Mouse (Mus musculus) liver, embryonic 11.5 days (tissue): Measurements from ENCODE around the gene Uqcrfs1. TPM values are rescaled to one million over a fixed set of nuclear protein-coding genes. Genes with fewer than 3 reads are reported as not detected.
A peak's percentile ranks its signal among the peaks of the same experiment; 100 is the strongest.

Experiments
- ATAC-seq: fragments of 200-750 bp; cut with Nextera tagmentation; replicated peaks from 2 replicates; pipeline ENCODE4 v1.8.0; 2017; ENCODE audit warnings: moderate number of reproducible peaks, mild to moderate bottlenecking, moderate TSS enrichment, moderate library complexity; ENCODE audit not compliant: low FRiP score
- DNase-seq: peaks from one replicate; pipeline ENCODE4 v3.0.0-alpha.2; 2017; ENCODE audit warnings: low spot score
- H3K27ac ChIP-seq: fragments of 300-500 bp; sonication (generic); 2 replicates; pipeline ENCODE4 v1.5.1; 2014; ENCODE audit warnings: mild to moderate bottlenecking, low read depth, low read length, control low read depth
- H3K27me3 ChIP-seq: fragments of 300-500 bp; sonication (generic); replicated peaks from 2 replicates; pipeline ENCODE4 v1.6.1; 2014; ENCODE audit warnings: low read length, mixed read lengths; ENCODE audit not compliant: control insufficient read depth, insufficient read depth
- H3K36me3 ChIP-seq: fragments of 300-500 bp; sonication (generic); 2 replicates; pipeline ENCODE4 v1.6.1; 2014; ENCODE audit warnings: mild to moderate bottlenecking, low read length, moderate library complexity, mixed read lengths; ENCODE audit not compliant: control insufficient read depth, insufficient read depth
- H3K4me1 ChIP-seq: fragments of 300-500 bp; sonication (generic); replicated peaks from 2 replicates; pipeline ENCODE4 v1.6.1; 2014; ENCODE audit warnings: low read length, mixed read lengths; ENCODE audit not compliant: control insufficient read depth, insufficient read depth
- H3K4me2 ChIP-seq: fragments of 300-500 bp; sonication (generic); 2 replicates; pipeline ENCODE4 v1.6.1; 2014; ENCODE audit warnings: mild to moderate bottlenecking, control low read depth, moderate library complexity
- H3K4me3 ChIP-seq: fragments of 300-500 bp; sonication (generic); 2 replicates; pipeline ENCODE4 v1.5.1; 2014; ENCODE audit warnings: low read depth, low read length, control low read depth
- H3K9ac ChIP-seq: fragments of 300-500 bp; sonication (generic); 2 replicates; pipeline ENCODE4 v1.6.1; 2014; ENCODE audit warnings: low read depth, low read length, control low read depth
- H3K9me3 ChIP-seq: fragments of 300-500 bp; sonication (generic); 2 replicates; pipeline ENCODE4 v1.6.1; 2016; ENCODE audit warnings: low read length, inconsistent platforms, mixed read lengths; ENCODE audit not compliant: control insufficient read depth
- WGBS: fragments of 180-500 bp; shearing (Covaris S2); extraction: QIAGEN DNeasy Blood & Tissue Kit; methylation state at CpG from one replicate; pipeline ENCODE4 v1.1.7; 2014; 5-methylcytosine and 5-hydroxymethylcytosine counted together
- polyA plus RNA-seq: library from polyadenylated mRNA; unstranded; fragments of >200 nt; fragmentation: Nextera tagmentation; extraction: Ambion mirVana; gene quantifications from 2 replicates; pipeline ENCODE4 v1.2.1, GENCODE M21; 2014

Uqcrfs1 gene
- polyA plus RNA-seq, 1 experiment from 2014 or later = 288 TPM

- DNase-seq (no peak), ATAC-seq (no peak)
- Histone ChIP-seq H3K27me3 (no peaks in the 10 kb centered on the region), H3K4me3 (no peak overlapping the region), H3K27ac (no peak overlapping the region), H3K4me2 (no peak overlapping the region), H3K9me3 (no peaks in the 10 kb centered on the region), H3K9ac (no peak overlapping the region), H3K4me1 (no peaks in the 10 kb centered on the region), H3K36me3 (no peaks in the 10 kb centered on the region)
- WGBS = 67% methylated on average over 1 of the region's 1 CpGs
Measured at GRCm38 (mm10) chr13:30560603-30561002, 15.4 kb upstream of the Uqcrfs1 start.

- no peak overlapping the region for H3K4me2 ChIP-seq
- no peak overlapping the region for H3K4me3 ChIP-seq
- no peaks in the 10 kb centered on the region for H3K4me1 ChIP-seq
- no peak for ATAC-seq
- H3K27me3 ChIP-seq = no peaks in the 10 kb centered on the region
- no peak overlapping the region for H3K9ac ChIP-seq
- 84% methylated on average over 5 of the region's 5 CpGs for WGBS
- DNase-seq = no peak
- no peak overlapping the region for H3K27ac ChIP-seq
- no peaks in the 10 kb centered on the region for H3K36me3 ChIP-seq
- no peaks in the 10 kb centered on the region for H3K9me3 ChIP-seq
Measured at GRCm38 (mm10) chr13:30560052-30560451, 14.9 kb upstream of the Uqcrfs1 start.

- ATAC-seq = no peak
- Histone ChIP-seq H3K9me3 (no peaks in the 10 kb centered on the region), H3K4me1 (no peaks in the 10 kb centered on the region), H3K27ac (no peak overlapping the region), H3K4me2 (no peak overlapping the region), H3K27me3 (no peaks in the 10 kb centered on the region), H3K4me3 (no peak overlapping the region), H3K9ac (no peak overlapping the region), H3K36me3 (no peaks in the 10 kb centered on the region)
- 84% methylated on average over 2 of the region's 2 CpGs for WGBS
- no peak for DNase-seq
Measured at GRCm38 (mm10) chr13:30557751-30558150, 12.6 kb upstream of the Uqcrfs1 start.

- no peak for ATAC-seq
- Histone ChIP-seq H3K4me2 (no peak overlapping the region), H3K9ac (no peak overlapping the region), H3K36me3 (no peaks in the 10 kb centered on the region), H3K4me1 (no peaks in the 10 kb centered on the region), H3K27ac (no peak overlapping the region), H3K4me3 (no peak overlapping the region), H3K27me3 (no peaks in the 10 kb centered on the region), H3K9me3 (no peaks in the 10 kb centered on the region)
- WGBS = 37% methylated on average over 5 of the region's 5 CpGs
- DNase-seq = no peak
Measured at GRCm38 (mm10) chr13:30553051-30553587, 8.0 kb upstream of the Uqcrfs1 start.

- H3K9ac ChIP-seq = no peak overlapping the region
- H3K27me3 ChIP-seq = no peaks in the 10 kb centered on the region
- no peak for ATAC-seq
- WGBS = 70% methylated on average over 5 of the region's 5 CpGs
- no peaks in the 10 kb centered on the region for H3K9me3 ChIP-seq
- H3K4me2 ChIP-seq = no peak overlapping the region
- no peak for DNase-seq
- H3K4me3 ChIP-seq = no peak overlapping the region
- no peaks in the 10 kb centered on the region for H3K36me3 ChIP-seq
- H3K27ac ChIP-seq = no peak overlapping the region
- H3K4me1 ChIP-seq = peaks cover 3% of the 10 kb centered on the region; the same call in 1 of the 2 replicates
Measured at GRCm38 (mm10) chr13:30549339-30549738, 4.2 kb upstream of the Uqcrfs1 start.

- 12% methylated on average over 2 of the region's 2 CpGs for WGBS
- peak; percentile 61 for ATAC-seq
Measured at GRCm38 (mm10) chr13:30548835-30549234, 3.7 kb upstream of the Uqcrfs1 start.

GRCm38 (mm10) chr13:30530761-30531160 is 14.4 kb downstream of the Uqcrfs1 start:
- 12% methylated on average over 5 of the region's 5 CpGs for WGBS
- ATAC-seq (no peak), DNase-seq (no peak)
- no peak overlapping the region for H3K27ac ChIP-seq
- H3K4me3 ChIP-seq = no peak overlapping the region
- no peak overlapping the region for H3K9ac ChIP-seq
- H3K36me3 ChIP-seq = no peaks in the 10 kb centered on the region
- H3K27me3 ChIP-seq = no peaks in the 10 kb centered on the region
- H3K4me1 ChIP-seq = no peaks in the 10 kb centered on the region
- H3K4me2 ChIP-seq = no peak overlapping the region
- no peaks in the 10 kb centered on the region for H3K9me3 ChIP-seq

More at GRCm38 (mm10) chr13:30548835-30549234, 3.7 kb upstream of the Uqcrfs1 start:
- Histone ChIP-seq H3K4me1 (peaks cover 7% of the 10 kb centered on the region), H3K27ac (no peak overlapping the region), H3K4me2 (no peak overlapping the region), H3K27me3 (no peaks in the 10 kb centered on the region), H3K36me3 (no peaks in the 10 kb centered on the region), H3K4me3 (no peak overlapping the region), H3K9me3 (no peaks in the 10 kb centered on the region), H3K9ac (no peak overlapping the region)
- peak; percentile 73 for DNase-seq

GRCm38 (mm10) chr13:30524961-30525360 is 20.2 kb downstream of the Uqcrfs1 start:
- 86% methylated on average over 8 of the region's 8 CpGs for WGBS
- Histone ChIP-seq H3K4me3 (no peak overlapping the region), H3K4me2 (no peak overlapping the region), H3K4me1 (no peaks in the 10 kb centered on the region; the same call in 1 of the 2 replicates), H3K9me3 (no peaks in the 10 kb centered on the region), H3K36me3 (no peaks in the 10 kb centered on the region), H3K27me3 (no peaks in the 10 kb centered on the region), H3K27ac (no peak overlapping the region), H3K9ac (no peak overlapping the region)
- ATAC-seq = no peak
- no peak for DNase-seq

- Histone ChIP-seq H3K27ac (no peak overlapping the region), H3K36me3 (no peaks in the 10 kb centered on the region), H3K4me3 (no peak overlapping the region), H3K4me1 (no peaks in the 10 kb centered on the region; the same call in 1 of the 2 replicates), H3K9me3 (no peaks in the 10 kb centered on the region), H3K9ac (no peak overlapping the region), H3K4me2 (no peak overlapping the region), H3K27me3 (no peaks in the 10 kb centered on the region)
- 84% methylated on average over 9 of the region's 9 CpGs for WGBS
- DNase-seq (no peak), ATAC-seq (no peak)
Measured at GRCm38 (mm10) chr13:30523971-30524370, 21.2 kb downstream of the Uqcrfs1 start.
